Mouse (Mus musculus) G1E-ER4 (cell line): ENCODE results near the gene Col4a3bp. TPM values are rescaled to one million over a fixed set of nuclear protein-coding genes. Genes with fewer than 3 reads are reported as not detected.

Experiments
- GATA1 ChIP-seq: IDR thresholded peaks from one replicate; pipeline ENCODE4 v1.8.0; 2012; ENCODE audit warnings: low read length, inconsistent platforms
- polyA plus RNA-seq: library from polyadenylated mRNA; stranded (reverse); fragments of >175 nt; gene quantifications from 2 replicates; pipeline ENCODE4 v1.2.3, GENCODE M21; 2012

Col4a3bp gene
- polyA plus RNA-seq, 1 experiment, result 34.7 TPM

- TF ChIP-seq GATA1, result no peak
Measured at GRCm38 (mm10) chr13:96532176-96532575, 10.2 kb upstream of the Col4a3bp start.

- TF ChIP-seq GATA1, result no peak
Measured at GRCm38 (mm10) chr13:96533742-96534141, 8.7 kb upstream of the Col4a3bp start.

GRCm38 (mm10) chr13:96536821-96537572 lies 5.4 kb upstream of the Col4a3bp start:
- no peak for TF ChIP-seq GATA1

- no peak for TF ChIP-seq GATA1
Measured at GRCm38 (mm10) chr13:96538103-96538502, 4.3 kb upstream of the Col4a3bp start.

- TF ChIP-seq GATA1, result no peak
Measured at GRCm38 (mm10) chr13:96541381-96541780, 1.0 kb upstream of the Col4a3bp start.

GRCm38 (mm10) chr13:96542901-96543891 lies 778 bp downstream of the Col4a3bp start:
- no peak for TF ChIP-seq GATA1

GRCm38 (mm10) chr13:96544506-96544905 lies 2.1 kb downstream of the Col4a3bp start:
- no peak for TF ChIP-seq GATA1

GRCm38 (mm10) chr13:96547250-96547649 lies 4.8 kb downstream of the Col4a3bp start:
- TF ChIP-seq GATA1, result no peak

GRCm38 (mm10) chr13:96547941-96548340 lies 5.5 kb downstream of the Col4a3bp start:
- no peak for TF ChIP-seq GATA1

GRCm38 (mm10) chr13:96555099-96555498 lies 12.7 kb downstream of the Col4a3bp start:
- TF ChIP-seq GATA1, result no peak

- TF ChIP-seq GATA1, result no peak
Measured at GRCm38 (mm10) chr13:96567977-96568376, 25.6 kb downstream of the Col4a3bp start.

- no peak for TF ChIP-seq GATA1
Measured at GRCm38 (mm10) chr13:96570313-96571015, 28.0 kb downstream of the Col4a3bp start.

- TF ChIP-seq GATA1, result no peak
Measured at GRCm38 (mm10) chr13:96571016-96571361, 28.6 kb downstream of the Col4a3bp start.

- no peak for TF ChIP-seq GATA1
Measured at GRCm38 (mm10) chr13:96574170-96574569, 31.8 kb downstream of the Col4a3bp start.

- TF ChIP-seq GATA1, result no peak
Measured at GRCm38 (mm10) chr13:96579104-96579503, 36.7 kb downstream of the Col4a3bp start.

GRCm38 (mm10) chr13:96579979-96580378 lies 37.6 kb downstream of the Col4a3bp start:
- TF ChIP-seq GATA1, result no peak
